Mouse (Mus musculus): ENCODE results near the gene Foxc2.

Gene Foxc2

DNA sequence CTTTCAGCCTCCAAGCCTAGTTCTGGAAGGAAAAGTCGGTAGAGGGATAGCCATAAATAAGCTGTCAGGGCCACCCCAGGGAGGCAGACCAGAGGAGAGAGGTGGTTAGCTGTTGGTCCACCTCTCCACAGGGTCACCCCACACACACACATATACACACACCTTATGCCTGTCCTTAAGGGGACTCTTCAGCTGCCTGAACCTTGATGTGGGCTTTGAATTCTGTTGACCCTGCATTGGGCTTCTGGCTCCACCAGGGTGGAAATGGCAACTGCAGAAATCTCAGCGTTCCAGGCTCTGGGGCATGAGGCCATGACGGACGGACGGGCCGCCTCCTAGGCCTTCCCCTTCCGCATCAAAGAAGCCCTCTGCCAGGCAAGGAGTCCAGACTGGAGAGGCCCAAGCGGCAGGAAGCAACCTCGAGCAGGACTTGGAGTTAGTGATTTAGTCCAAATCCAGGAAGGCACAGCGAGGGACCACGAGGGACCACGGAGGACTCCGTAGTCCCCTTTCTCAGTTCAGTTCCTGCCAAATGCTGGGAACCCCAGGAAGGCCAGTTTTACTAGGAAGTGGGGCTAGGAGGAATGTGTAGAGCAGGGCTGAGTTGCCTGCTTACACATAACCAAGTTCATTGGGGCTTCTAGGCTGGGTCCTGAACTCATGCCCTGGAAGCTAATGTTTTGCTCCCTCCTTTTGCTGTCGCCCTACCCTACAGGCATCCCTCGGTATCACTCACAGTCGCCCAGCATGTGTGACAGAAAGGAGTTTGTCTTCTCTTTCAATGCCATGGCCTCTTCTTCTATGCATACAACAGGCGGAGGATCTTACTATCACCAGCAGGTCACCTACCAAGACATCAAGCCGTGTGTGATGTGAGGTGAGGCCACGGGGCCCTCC is 29.7 kb upstream of the Foxc2 start:
- DNase-seq = no peak

- DNase-seq = no peak
Observed at GRCm38 (mm10) chr8:121088281-121088680, 27.7 kb upstream of the Foxc2 start.

- no peak for DNase-seq
Observed at GRCm38 (mm10) chr8:121088871-121089630, 26.9 kb upstream of the Foxc2 start.

GRCm38 (mm10) chr8:121089631-121090380 is 26.2 kb upstream of the Foxc2 start:
- no peak for DNase-seq

DNA sequence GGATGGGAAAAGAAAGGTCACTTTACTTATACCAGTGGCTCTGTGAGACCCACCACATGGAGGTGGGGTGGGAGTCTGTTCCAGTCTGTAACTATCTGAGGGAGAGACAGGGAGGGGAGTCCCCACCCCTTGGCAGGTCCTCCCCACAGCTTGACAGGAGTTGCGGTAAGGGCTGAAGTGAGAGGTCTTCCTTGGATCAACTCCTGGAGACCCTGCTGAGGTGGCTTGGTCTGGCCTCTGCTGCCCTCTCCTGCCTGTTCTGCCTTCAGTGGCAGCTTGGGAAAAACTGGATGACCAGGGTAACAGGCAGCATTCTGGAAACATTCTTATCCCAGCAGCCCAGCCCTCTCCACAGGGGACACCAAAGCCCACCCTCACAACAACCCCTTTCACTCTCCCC is 25.3 kb upstream of the Foxc2 start:
- DNase-seq = no peak

GRCm38 (mm10) chr8:121092141-121092540 is 23.8 kb upstream of the Foxc2 start:
- no peak for DNase-seq

DNA sequence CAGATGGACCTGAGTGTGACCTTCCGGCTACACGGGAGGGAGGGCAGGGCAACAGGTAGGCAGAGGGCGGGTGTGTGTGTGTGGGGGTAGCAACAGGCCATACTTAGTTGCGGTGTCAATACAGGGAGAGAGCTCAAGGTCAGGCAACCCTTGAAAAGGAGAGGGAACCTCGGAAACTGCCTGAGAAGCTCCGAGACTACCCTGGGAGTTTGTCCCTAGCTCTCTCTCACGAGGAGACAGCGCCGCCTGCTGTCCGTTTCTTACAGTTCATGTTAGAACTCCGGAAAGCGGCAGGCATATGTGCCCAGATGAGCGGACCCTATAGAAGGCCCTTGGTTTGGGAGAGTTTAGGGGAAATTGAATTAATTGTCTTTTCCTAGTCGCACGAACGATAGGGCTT is 23.3 kb upstream of the Foxc2 start:
- DNase-seq = peak; percentile 72 to 79

DNA sequence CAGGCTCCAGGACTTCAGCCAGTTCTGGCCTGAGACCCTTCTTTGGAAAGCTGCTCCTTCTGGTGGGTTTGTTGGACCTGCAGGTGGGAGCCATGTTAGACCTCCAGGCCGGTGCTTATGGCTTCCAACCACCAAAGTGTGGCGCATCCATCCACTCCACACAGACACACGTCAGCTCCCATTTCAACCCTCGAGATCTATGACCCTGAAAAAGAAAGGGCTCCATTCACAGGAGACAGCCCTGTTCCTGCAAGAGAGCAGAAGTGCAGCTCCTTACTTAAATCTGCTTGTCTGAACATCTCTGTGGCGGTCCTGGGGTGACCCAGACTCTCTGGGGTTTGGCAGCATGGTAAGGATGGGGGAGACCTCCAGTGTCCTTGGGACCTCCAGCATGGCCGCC is 22.5 kb upstream of the Foxc2 start:
- DNase-seq = no peak

DNA sequence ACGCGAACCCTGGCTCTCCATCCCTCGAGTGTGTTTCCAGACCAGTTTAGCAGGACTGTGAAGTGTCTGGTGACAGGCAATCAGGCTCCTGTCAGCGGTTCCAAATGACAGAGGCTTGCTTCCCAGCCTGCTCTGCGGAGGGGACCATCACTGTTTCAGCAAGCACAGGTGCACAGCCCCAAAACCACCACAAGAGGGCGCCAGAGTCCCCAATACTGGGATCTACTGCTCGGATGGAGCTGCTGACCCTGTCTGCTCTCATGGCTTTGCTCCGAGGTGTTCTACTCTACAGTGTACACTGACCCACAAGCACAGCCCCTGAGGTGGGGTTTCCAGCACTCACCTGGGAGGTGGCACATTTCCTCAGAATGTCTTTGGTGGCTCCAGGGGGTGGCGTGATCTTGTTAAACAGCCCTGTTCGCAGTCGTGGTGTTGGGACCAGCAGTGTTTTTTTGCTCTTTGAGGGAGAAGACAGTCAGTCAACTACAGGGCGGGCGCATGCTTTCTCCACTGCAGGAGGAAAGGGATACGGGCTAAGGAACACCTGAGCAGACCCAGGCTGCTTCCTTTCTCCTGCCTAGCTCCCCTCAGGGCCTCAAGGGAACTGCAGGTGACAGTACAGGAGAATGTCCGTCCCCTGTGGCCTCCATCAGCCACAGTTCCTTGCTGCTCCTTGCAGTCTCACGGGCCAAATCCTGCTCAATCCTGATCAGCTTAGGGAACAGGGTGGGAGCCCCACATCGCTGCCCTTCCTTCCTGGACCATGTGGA is 11.7 kb upstream of the Foxc2 start:
- peak; percentile 63 to 71 for DNase-seq

DNA sequence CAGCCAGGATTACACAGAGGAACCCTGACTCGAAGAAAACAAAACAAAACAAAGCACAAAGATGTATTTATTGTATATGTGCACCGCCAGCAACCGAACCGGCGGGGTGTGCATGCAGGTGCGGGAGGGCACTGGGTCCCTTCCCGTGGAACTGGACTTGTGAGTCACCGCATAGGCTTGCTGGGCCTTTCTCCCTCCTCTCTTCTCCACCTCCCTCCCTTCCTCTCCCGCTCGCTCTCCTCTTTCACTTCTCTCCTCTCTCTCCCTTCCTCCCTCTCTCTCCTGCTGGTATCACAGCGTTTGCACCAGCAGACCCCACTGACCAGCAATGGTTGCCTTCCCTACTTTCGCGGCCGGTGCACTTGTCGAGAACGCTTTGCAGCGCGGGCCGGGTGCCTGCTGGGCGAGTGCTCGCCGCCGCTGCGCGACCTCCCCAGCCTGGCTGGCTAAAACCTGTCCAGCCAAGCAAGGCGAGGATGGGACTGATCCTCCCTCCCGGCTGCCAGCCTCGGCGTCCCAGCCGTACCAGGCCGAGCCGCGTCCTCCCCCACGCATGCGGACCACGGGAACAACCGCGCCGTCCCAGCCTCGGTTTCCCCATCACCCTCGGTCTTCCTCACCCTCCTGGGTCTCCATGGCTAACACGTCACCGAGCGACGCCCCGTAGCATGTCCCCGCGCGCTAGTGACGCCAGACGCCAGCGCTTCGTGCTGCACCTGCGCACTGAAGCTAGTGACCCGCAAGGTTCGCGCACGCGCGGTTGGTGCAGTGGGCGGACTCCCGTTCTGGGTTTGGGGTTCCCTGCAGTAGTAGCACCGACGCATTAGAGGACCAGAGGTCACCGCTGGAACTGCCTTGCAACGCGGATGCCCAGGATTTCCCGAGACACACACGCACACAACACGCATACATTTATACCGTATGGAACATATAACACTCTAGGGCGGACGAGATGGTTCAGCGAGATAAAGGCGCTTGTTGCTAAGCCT is 8.0 kb upstream of the Foxc2 start, which contains the start of gene Mthfsd:
Gene Mthfsd (minus strand): TSS at position 725 of the 989 bp plus-strand sequence.
- peak; percentile 98 for DNase-seq

GRCm38 (mm10) chr8:121108657-121109056 is 7.3 kb upstream of the Foxc2 start:
- no peak for DNase-seq

DNA sequence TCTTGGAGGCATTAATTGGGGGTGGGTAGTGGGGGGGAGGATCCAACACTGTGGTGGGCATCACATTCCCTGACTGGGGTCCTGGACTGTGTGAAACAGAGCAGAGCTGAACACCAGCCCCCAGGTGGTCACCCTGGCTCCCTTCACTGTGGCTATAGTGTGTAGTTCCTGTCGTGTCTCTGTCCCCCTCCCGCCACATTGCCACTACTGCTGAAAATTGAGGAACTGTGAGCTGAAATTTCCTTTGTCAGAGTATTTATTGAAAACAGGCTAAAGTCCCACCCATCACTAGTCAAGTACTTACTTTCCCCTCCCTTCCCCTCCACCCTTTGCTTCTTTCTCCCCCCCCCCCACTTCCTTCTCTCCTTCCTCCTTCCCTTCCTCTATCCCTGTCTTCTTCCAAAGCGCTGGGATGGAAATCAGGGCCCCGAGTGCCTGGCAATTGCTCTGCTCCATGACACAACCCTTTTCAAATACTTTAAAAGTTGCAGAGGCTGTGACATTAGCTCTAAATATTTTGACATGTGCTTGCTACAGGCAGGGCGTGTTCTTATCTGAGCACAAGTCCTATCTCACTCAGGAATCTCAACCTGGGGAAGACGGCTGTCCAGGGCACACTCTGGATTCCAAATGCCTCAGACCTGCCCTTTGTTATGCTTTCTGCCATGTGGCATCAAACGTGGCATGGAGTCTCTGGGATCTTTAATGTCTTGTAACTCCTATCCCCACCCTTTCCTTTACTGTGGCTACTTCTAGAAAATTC is 4.6 kb upstream of the Foxc2 start:
- no peak for DNase-seq

DNA sequence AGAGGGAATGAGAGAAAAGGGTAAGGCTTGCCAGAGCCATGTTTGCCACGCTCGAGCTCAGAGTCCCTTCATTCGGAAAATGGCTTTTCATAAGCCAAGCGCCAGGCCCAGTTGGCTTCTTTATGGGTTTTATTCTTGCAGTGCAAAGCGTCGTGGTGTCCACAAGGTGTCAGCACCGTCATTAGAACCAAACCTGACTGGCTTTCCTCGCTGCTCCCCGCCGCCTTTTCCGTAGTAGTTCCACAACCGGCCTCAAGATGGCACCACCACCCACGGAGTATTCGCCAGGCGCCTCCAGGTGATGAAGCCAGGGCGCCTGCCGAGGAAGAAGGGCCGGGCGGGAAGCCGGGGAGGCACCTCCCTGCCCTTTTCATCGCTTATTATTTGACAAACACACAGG is 2.7 kb upstream of the Foxc2 start:
- peak; percentile 92 to 97 for DNase-seq

GRCm38 (mm10) chr8:121115136-121115535 is 835 bp upstream of the Foxc2 start:
- no peak for DNase-seq

- DNase-seq = no peak
Observed at GRCm38 (mm10) chr8:121116591-121117185, 717 bp downstream of the Foxc2 start.

GRCm38 (mm10) chr8:121117186-121117651 is 1.2 kb downstream of the Foxc2 start:
- no peak for DNase-seq

- no peak for DNase-seq
Observed at GRCm38 (mm10) chr8:121117906-121118305, 1.9 kb downstream of the Foxc2 start.

DNA sequence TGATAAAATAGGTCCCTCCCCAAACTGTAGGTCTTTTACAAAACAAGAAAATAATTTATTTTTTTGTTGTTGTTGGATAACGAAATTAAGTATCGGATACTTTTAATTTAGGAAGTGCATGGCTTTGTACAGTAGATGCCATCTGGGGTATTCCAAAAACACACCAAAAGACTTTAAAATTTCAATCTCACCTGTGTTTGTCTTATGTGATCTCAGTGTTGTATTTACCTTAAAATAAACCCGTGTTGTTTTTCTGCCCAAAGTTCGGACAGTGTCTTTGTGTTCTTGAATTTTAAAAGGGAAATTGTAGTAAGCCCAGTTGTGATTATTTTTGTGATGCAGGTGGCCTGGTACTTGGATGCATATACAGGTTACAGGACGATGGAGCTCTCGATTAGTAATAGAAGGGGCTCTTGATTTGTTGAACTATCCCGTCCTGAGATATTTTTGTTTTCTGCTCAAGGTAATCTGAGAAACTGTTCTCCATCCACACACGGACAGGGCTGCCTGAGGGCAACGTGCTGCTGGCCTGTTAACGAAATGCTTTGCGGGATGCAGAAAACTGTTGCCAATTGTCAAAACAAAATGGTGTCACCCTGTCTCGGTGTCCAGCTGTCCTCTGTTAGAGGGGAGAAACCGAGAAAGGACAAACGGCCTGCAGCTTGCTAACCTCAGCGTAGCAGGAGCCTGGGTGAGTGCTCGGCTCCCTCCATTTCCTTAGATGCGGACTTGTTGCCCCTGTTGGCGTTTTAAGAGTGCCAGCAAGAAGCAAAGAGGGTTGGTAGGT is 2.9 kb downstream of the Foxc2 start:
- no peak for DNase-seq

All from thymus, postnatal 36 days (tissue).